Mouse (Mus musculus): ENCODE results near the gene Itgal.
"Not testable (repeated sequence)": the region's sequence is repeated elsewhere in the genome, so short reads cannot be mapped to it uniquely, and the experiment has no call there.

- peak; percentile 34 for TF ChIP-seq CTCF (IDR thresholded peaks at IDR 0.05; ENCODE audit: low read depth)
- not testable (repeated sequence) for TF ChIP-seq EP300 (optimal IDR thresholded peaks at IDR 0.05)
Observed at GRCm38 (mm10) chr7:127371870-127372269, 75.8 kb downstream of the Itgal start.

Measured in stomach, postnatal 0 days (tissue).